Mouse (Mus musculus) cortical plate, adult 2 months (tissue): ENCODE measurements around the gene Rad18.

Experiments used
- CTCF ChIP-seq: fragments of 200-500 bp; IDR thresholded peaks from 2 replicates; pipeline ENCODE4 v1.5.1; 2011; ENCODE audit warnings: mild to moderate bottlenecking, control low read depth, low read length; ENCODE audit not compliant: insufficient read depth; ENCODE audit errors: extremely low read depth
- POLR2A ChIP-seq: fragments of 200-500 bp; IDR thresholded peaks from 2 replicates; pipeline ENCODE4 v1.6.1; 2011; ENCODE audit warnings: mild to moderate bottlenecking, low read length, control low read depth; ENCODE audit not compliant: insufficient read depth; ENCODE audit errors: extremely low read depth

GRCm38 (mm10) chr6:112728760-112729422 lies 32.4 kb upstream of the Rad18 start:
- no peak for TF ChIP-seq CTCF
- TF ChIP-seq POLR2A: no peak
